ENCODE assay signal across 13 mouse cellular contexts in the genomic region with DNA sequence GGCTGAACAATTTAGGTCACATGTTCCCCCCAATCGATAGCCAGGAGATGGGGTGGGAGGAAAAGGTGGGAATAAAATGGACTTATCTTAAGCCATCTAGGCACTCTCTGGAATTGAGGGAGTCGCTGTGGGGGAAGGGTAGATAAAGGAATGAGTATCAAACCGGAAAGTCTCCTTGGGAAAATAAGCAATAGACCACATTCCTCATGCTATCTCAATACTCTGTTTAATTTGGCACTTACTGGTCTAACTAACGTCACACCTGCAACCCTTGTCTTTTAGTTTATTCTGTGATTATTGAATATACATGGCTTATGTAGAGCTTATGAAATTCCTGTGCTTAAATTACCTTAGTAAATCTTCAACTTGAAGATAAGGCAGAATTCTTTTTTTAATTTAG.
"Had no signal": no experiment of that assay in that cellular context is flagged by ENCODE, and none has a peak within 500 bp of the region (broad histone marks: within the 10 kb centered on the region; RNA-seq: fewer than 3 reads in every experiment).

No protein-coding gene starts in this region.

- H3K4me1 ChIP-seq: limb, embryonic 12.5 days; midbrain, embryonic 12.5 days had no signal

- H3K9me3 ChIP-seq: limb, embryonic 12.5 days; liver, embryonic 15.5 days; midbrain, embryonic 12.5 days; neural tube, embryonic 13.5 days had no signal

- DNase-seq: kidney, adult 18-20 months; kidney, postnatal 10 days; kidney, postnatal 4 days; liver; right cerebral cortex, postnatal 25 days; thymus, postnatal 36 days had no signal

- ATAC-seq: inflammation-experienced regulatory T-cells, adult 6 months; midbrain, embryonic 16.5 days had no signal

- H3K9ac ChIP-seq: limb, embryonic 12.5 days; liver, embryonic 15.5 days; midbrain, embryonic 12.5 days; neural tube, embryonic 13.5 days had no signal

- H3K27ac ChIP-seq: layer of hippocampus, adult 2 months; limb, embryonic 12.5 days; liver, embryonic 15.5 days; midbrain, embryonic 12.5 days; neural tube, embryonic 13.5 days had no signal

- H3K4me2 ChIP-seq: limb, embryonic 12.5 days; liver, embryonic 15.5 days; midbrain, embryonic 12.5 days; neural tube, embryonic 13.5 days had no signal

- H3K4me3 ChIP-seq: layer of hippocampus, adult 2 months; limb, embryonic 12.5 days; liver, embryonic 15.5 days; midbrain, embryonic 12.5 days; neural tube, embryonic 13.5 days had no signal

- H3K27me3 ChIP-seq: limb, embryonic 12.5 days; midbrain, embryonic 12.5 days; neural tube, embryonic 13.5 days had no signal

- H3K36me3 ChIP-seq: limb, embryonic 12.5 days; liver, embryonic 15.5 days; midbrain, embryonic 12.5 days; neural tube, embryonic 13.5 days had no signal
